In the genomic region with DNA sequence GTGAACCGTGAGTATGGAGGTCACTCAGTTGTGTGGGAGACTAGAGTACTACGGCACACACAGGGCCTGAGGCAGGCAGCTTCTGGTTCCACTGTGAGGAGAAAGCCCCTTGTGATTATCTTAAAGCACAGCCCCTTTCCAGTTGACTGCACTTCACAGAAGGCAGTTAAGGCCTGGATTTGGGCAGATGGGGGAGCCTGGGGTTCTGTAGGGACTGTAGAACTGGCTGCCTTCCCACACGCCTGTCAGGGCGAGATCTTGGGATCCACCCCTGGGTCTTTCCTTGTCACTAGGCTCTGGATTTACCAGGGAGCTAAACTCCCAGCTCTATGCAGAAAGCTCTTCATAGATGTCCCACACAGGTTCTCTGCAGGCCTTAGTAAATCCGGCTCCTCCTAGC, we compare ENCODE assay signal across 16 mouse cellular contexts. TPM values are rescaled to one million over a fixed set of nuclear protein-coding genes. Genes with fewer than 3 reads are reported as not detected.
DNase-seq lines count a peak whose midpoint lies in the region; ATAC-seq and TF ChIP-seq lines count a peak whose summit lies in the region.
"Had no signal": no experiment of that assay in that cellular context is flagged by ENCODE, and none has a peak within 500 bp of the region (broad histone marks: within the 10 kb centered on the region; RNA-seq: fewer than 3 reads in every experiment).

No protein-coding gene starts in this region.

- H3K4me1 ChIP-seq in forebrain, embryonic 10.5 days: peaks cover 35% of the 10 kb centered on the region
- peaks cover 9% of the 10 kb centered on the region; the same call in 1 of the 2 replicates for H3K4me1 ChIP-seq in forebrain, postnatal 0 days (ENCODE audit: insufficient read depth)
- H3K4me1 ChIP-seq in lung, adult 2 months (ENCODE audit: control insufficient read depth, insufficient read depth, low read length): peaks cover 2% of the 10 kb centered on the region; the same call in 1 of the 2 replicates
- peaks cover 31% of the 10 kb centered on the region for H3K4me1 ChIP-seq in forebrain, embryonic 12.5 days
- peaks cover 20% of the 10 kb centered on the region for H3K4me1 ChIP-seq in midbrain, embryonic 14.5 days (ENCODE audit: control insufficient read depth, insufficient read depth, low read length)

- ATAC-seq in forebrain, postnatal 0 days: no peak
- ATAC-seq in forebrain, embryonic 12.5 days (ENCODE audit: low FRiP score): peak; percentile 66; the same call in 1 of the 2 replicates
- ATAC-seq in midbrain, embryonic 14.5 days (ENCODE audit: low FRiP score, low TSS enrichment): no peak
- ATAC-seq: liver, postnatal 0 days had no signal

- H3K27me3 ChIP-seq in forebrain, embryonic 10.5 days (ENCODE audit: poor library complexity, severe bottlenecking): peaks cover 60% of the 10 kb centered on the region
- peaks cover 23% of the 10 kb centered on the region for H3K27me3 ChIP-seq in forebrain, postnatal 0 days (ENCODE audit: insufficient read depth, low read length)
- H3K27me3 ChIP-seq in forebrain, embryonic 12.5 days: peaks cover 47% of the 10 kb centered on the region
- H3K27me3 ChIP-seq in midbrain, embryonic 14.5 days (ENCODE audit: control insufficient read depth, insufficient read depth, low read length): peaks cover 13% of the 10 kb centered on the region

- WGBS in forebrain, embryonic 10.5 days: 34% methylated on average over 5 of the region's 5 CpGs
- 46% methylated on average over 5 of the region's 5 CpGs for WGBS in forebrain, postnatal 0 days
- WGBS in lung, adult 2 months: 67% methylated on average over 5 of the region's 5 CpGs
- WGBS in forebrain, embryonic 12.5 days: 40% methylated on average over 5 of the region's 5 CpGs
- WGBS in midbrain, embryonic 14.5 days: 39% methylated on average over 5 of the region's 5 CpGs

- no peaks in the 10 kb centered on the region for H3K36me3 ChIP-seq in forebrain, embryonic 10.5 days (replicated peaks)
- H3K36me3 ChIP-seq in forebrain, postnatal 0 days (ENCODE audit: insufficient read depth): no peaks in the 10 kb centered on the region
- H3K36me3 ChIP-seq in forebrain, embryonic 12.5 days (replicated peaks): no peaks in the 10 kb centered on the region
- H3K36me3 ChIP-seq in midbrain, embryonic 14.5 days (ENCODE audit: control insufficient read depth, insufficient read depth, low read length): no peaks in the 10 kb centered on the region
- H3K36me3 ChIP-seq: heart, embryonic 13.5 days had no signal

- no peak for TF ChIP-seq CTCF in forebrain, postnatal 0 days (IDR thresholded peaks at IDR 0.05; ENCODE audit: low read depth)
- no peak for TF ChIP-seq CTCF in lung, adult 2 months (IDR thresholded peaks at IDR 0.05; ENCODE audit: insufficient read depth, low read length)

- H3K9me3 ChIP-seq in forebrain, embryonic 10.5 days: no peaks in the 10 kb centered on the region
- no peaks in the 10 kb centered on the region for H3K9me3 ChIP-seq in forebrain, postnatal 0 days (ENCODE audit: low read length)
- no peaks in the 10 kb centered on the region for H3K9me3 ChIP-seq in forebrain, embryonic 12.5 days
- no peaks in the 10 kb centered on the region for H3K9me3 ChIP-seq in midbrain, embryonic 14.5 days (ENCODE audit: control insufficient read depth, low read length)
- H3K9me3 ChIP-seq: heart, embryonic 13.5 days had no signal

- H3K4me3 ChIP-seq in forebrain, embryonic 10.5 days: no peak overlapping the region
- H3K4me3 ChIP-seq in forebrain, postnatal 0 days (ENCODE audit: low read depth, low read length): no peak overlapping the region
- H3K4me3 ChIP-seq in lung, adult 2 months (replicated peaks; ENCODE audit: extremely low read depth, low read depth, low read length): peak overlapping the region; percentile 11
- no peak overlapping the region for H3K4me3 ChIP-seq in forebrain, embryonic 12.5 days (replicated peaks)
- no peak overlapping the region for H3K4me3 ChIP-seq in midbrain, embryonic 14.5 days (replicated peaks; ENCODE audit: low read depth, low read length)
- H3K4me3 ChIP-seq: erythroblast, embryonic 14.5 days; heart, embryonic 13.5 days; layer of hippocampus, adult 2 months had no signal

- no peak for DNase-seq in forebrain, embryonic 10.5 days (ENCODE audit: extremely low spot score, low spot score)
- no peak for DNase-seq in forebrain, postnatal 0 days
- no peak for DNase-seq in lung, adult 2 months
- no peak for DNase-seq in lung, postnatal 10 days
- peak; percentile 17 for DNase-seq in midbrain, embryonic 14.5 days
- no peak for DNase-seq in ovary, postnatal 14 days (ENCODE audit: low spot score)
- DNase-seq in yolk sac, embryonic 10.5 days (ENCODE audit: low spot score): no peak
- DNase-seq: adrenal gland, adult 8-10 months; cerebellum, adult 2 months; kidney, adult 18-20 months; liver, postnatal 0 days; lung, postnatal 4 days had no signal

- TF ChIP-seq POLR2A in lung, adult 2 months (IDR thresholded peaks at IDR 0.05; ENCODE audit: borderline replicate concordance, extremely low read depth, low read depth, low read length): no peak

- H3K27ac ChIP-seq in forebrain, embryonic 10.5 days: peak overlapping the region; percentile 3; the same call in 1 of the 2 replicates
- no peak overlapping the region for H3K27ac ChIP-seq in forebrain, postnatal 0 days (ENCODE audit: low read depth, low read length)
- H3K27ac ChIP-seq in forebrain, embryonic 12.5 days: peak overlapping the region; percentile 38; the same call in 1 of the 2 replicates
- no peak overlapping the region for H3K27ac ChIP-seq in midbrain, embryonic 14.5 days (replicated peaks; ENCODE audit: low read depth, low read length)
- H3K27ac ChIP-seq: heart, embryonic 13.5 days; layer of hippocampus, adult 2 months had no signal

- H3K9ac ChIP-seq in forebrain, postnatal 0 days: no peak overlapping the region
- H3K9ac ChIP-seq in forebrain, embryonic 12.5 days: no peak overlapping the region
- H3K9ac ChIP-seq in midbrain, embryonic 14.5 days (replicated peaks; ENCODE audit: low read length): no peak overlapping the region
- H3K9ac ChIP-seq: liver, postnatal 0 days had no signal

- no peak overlapping the region for H3K4me2 ChIP-seq in forebrain, postnatal 0 days (ENCODE audit: low read depth)
- no peak overlapping the region for H3K4me2 ChIP-seq in forebrain, embryonic 12.5 days
- no peak overlapping the region for H3K4me2 ChIP-seq in midbrain, embryonic 14.5 days (ENCODE audit: low read length)
- H3K4me2 ChIP-seq: heart, embryonic 13.5 days had no signal

RNA-seq across cellular contexts. Expression of gene Ripply3, which starts 2.2 kb away (rescaled TPM):
- 4.6 and 5.8 TPM in 2 replicates for polyA plus RNA-seq in forebrain, embryonic 10.5 days (2016; fragmentation: Nextera tagmentation; extraction: Ambion mirVana)
- 0.14 and 0.69 TPM in 2 replicates for total RNA-seq in forebrain, postnatal 0 days (2014; rRNA removed)
- polyA plus RNA-seq in forebrain, postnatal 0 days (2015; fragmentation: Nextera tagmentation; extraction: Ambion mirVana): 0.54 and 0.74 TPM in 2 replicates
- polyA plus RNA-seq in lung, adult 2 months (2012; rRNA removed): 34.6 and 38.6 TPM in 2 replicates
- polyA plus RNA-seq in forebrain, embryonic 12.5 days (2016; fragmentation: Nextera tagmentation; extraction: Ambion mirVana): 3.3 and 4.2 TPM in 2 replicates
- 0.70 and 1.2 TPM in 2 replicates for polyA plus RNA-seq in midbrain, embryonic 14.5 days (2014; fragmentation: Nextera tagmentation; extraction: Ambion mirVana)
- polyA plus RNA-seq: erythroblast, embryonic 14.5 days had no signal

RNA-seq across cellular contexts. Expression of gene Hlcs, which starts 17.1 kb away (rescaled TPM):
- 14.4 and 15.5 TPM in 2 replicates for polyA plus RNA-seq in forebrain, embryonic 10.5 days (2016; fragmentation: Nextera tagmentation; extraction: Ambion mirVana)
- 5.5 and 6.8 TPM in 2 replicates for total RNA-seq in forebrain, postnatal 0 days (2014; rRNA removed)
- 2.7 and 5.8 TPM in 2 replicates for polyA plus RNA-seq in forebrain, postnatal 0 days (2015; fragmentation: Nextera tagmentation; extraction: Ambion mirVana)
- polyA plus RNA-seq in lung, adult 2 months (2012; rRNA removed): 8.9 and 9.5 TPM in 2 replicates
- polyA plus RNA-seq in forebrain, embryonic 12.5 days (2016; fragmentation: Nextera tagmentation; extraction: Ambion mirVana): 13.1 and 13.6 TPM in 2 replicates
- polyA plus RNA-seq in midbrain, embryonic 14.5 days (2014; fragmentation: Nextera tagmentation; extraction: Ambion mirVana): 6.6 and 7.2 TPM in 2 replicates

RNA-seq across cellular contexts. Expression of gene Ttc3, which starts 40.0 kb away (rescaled TPM):
- polyA plus RNA-seq in forebrain, embryonic 10.5 days (2016; fragmentation: Nextera tagmentation; extraction: Ambion mirVana): 304 and 306 TPM in 2 replicates
- total RNA-seq in forebrain, postnatal 0 days (2014; rRNA removed): 1,061 and 1,263 TPM in 2 replicates
- polyA plus RNA-seq in forebrain, postnatal 0 days (2015; fragmentation: Nextera tagmentation; extraction: Ambion mirVana): 799 and 1,014 TPM in 2 replicates
- polyA plus RNA-seq in lung, adult 2 months (2012; rRNA removed): 25.9 and 26.5 TPM in 2 replicates
- 593 and 634 TPM in 2 replicates for polyA plus RNA-seq in forebrain, embryonic 12.5 days (2016; fragmentation: Nextera tagmentation; extraction: Ambion mirVana)
- 1,082 and 1,144 TPM in 2 replicates for polyA plus RNA-seq in midbrain, embryonic 14.5 days (2014; fragmentation: Nextera tagmentation; extraction: Ambion mirVana)

RNA-seq across cellular contexts. Expression of gene Pigp, which starts 41.2 kb away (rescaled TPM):
- 89.3 and 94.9 TPM in 2 replicates for polyA plus RNA-seq in forebrain, embryonic 10.5 days (2016; fragmentation: Nextera tagmentation; extraction: Ambion mirVana)
- 87.1 and 88.3 TPM in 2 replicates for total RNA-seq in forebrain, postnatal 0 days (2014; rRNA removed)
- 133 and 151 TPM in 2 replicates for polyA plus RNA-seq in forebrain, postnatal 0 days (2015; fragmentation: Nextera tagmentation; extraction: Ambion mirVana)
- polyA plus RNA-seq in lung, adult 2 months (2012; rRNA removed): 20.6 and 23.8 TPM in 2 replicates
- 103 and 110 TPM in 2 replicates for polyA plus RNA-seq in forebrain, embryonic 12.5 days (2016; fragmentation: Nextera tagmentation; extraction: Ambion mirVana)
- polyA plus RNA-seq in midbrain, embryonic 14.5 days (2014; fragmentation: Nextera tagmentation; extraction: Ambion mirVana): 103 and 163 TPM in 2 replicates

Comparison
In these comparisons a context has a peak if more than half of its experiments do, and no peak if none do; other contexts are left out.
1. H3K27ac ChIP-seq: peak in forebrain, embryonic 10.5 days (single experiment) and forebrain, embryonic 12.5 days (single experiment); none in forebrain, postnatal 0 days (single experiment) and midbrain, embryonic 14.5 days (single experiment).
2. RNA of gene Ttc3, which starts 40.0 kb away (polyA plus RNA-seq): 1,082 to 1,144 TPM in midbrain, embryonic 14.5 days, 799 to 1,014 TPM in forebrain, postnatal 0 days, 593 to 634 TPM in forebrain, embryonic 12.5 days and 304 to 306 TPM in forebrain, embryonic 10.5 days; 25.9 to 26.5 TPM in lung, adult 2 months; every median in the first group is over 10 times any median in the second.